Mouse (Mus musculus): ENCODE measurements at regions not wholly inside any gene's neighbourhood (a gene's known extent, or its start where the extent isn't known, plus 50 kb on each side); places are given as distances from the start of the nearest gene placed in this dataset.

DNA sequence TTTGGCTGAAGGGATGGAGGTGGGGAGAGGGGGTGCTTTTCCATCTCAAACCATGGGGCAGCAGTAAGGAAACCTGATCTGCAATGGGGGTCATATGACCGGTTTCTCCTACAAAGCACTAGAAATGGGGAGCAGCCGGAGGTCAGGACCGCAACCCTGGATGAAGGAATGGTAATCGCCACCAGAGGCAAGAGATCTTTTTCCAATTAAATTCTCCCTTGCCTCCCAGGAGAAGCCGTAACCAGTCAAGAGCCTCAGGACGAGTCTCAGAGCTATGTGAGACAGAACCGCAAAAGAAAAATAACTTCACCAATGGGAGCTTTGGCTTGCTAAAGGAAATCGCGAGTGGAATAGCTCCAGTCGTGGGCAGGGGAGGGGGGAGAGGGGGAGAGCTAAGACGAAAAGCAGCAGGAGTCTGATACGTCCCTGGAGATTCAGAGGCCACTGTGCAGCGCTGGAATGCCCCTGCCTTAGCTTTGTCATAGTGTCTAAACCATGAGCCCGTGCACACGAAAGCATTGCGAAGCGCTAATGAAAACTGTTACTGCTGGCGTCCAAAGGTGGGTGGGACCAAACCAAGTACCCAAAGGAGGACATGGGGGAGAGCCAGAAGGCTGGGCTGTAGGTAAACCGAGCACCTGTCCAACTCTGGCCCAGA lies 73.3 kb downstream of the Rps29 start:
- Histone ChIP-seq H3K4me1 (ENCODE audit: control insufficient read depth in 2 of 2, insufficient read depth in 2 of 2, low read length in 2 of 2, poor library complexity in 1 of 2) (peaks cover 0 to 6% of the 10 kb centered on the region in 2 experiments; a peak in 1 of 4 replicates), H3K4me3 (ENCODE audit: insufficient read depth in 1 of 2, low read depth in 1 of 2, low read length in 2 of 2, poor library complexity in 1 of 2, severe bottlenecking in 1 of 2) (no peak overlapping the region), H3K27ac (ENCODE audit: insufficient read depth, low read depth, low read length, poor library complexity, severe bottlenecking) (no peak overlapping the region), H3K9ac (ENCODE audit: insufficient read depth, low read depth, low read length, poor library complexity, severe bottlenecking) (no peak overlapping the region), H3K9me3 (ENCODE audit: control insufficient read depth, insufficient read depth, low read depth, low read length) (no peaks in the 10 kb centered on the region), H3K36me3 (ENCODE audit: control insufficient read depth, insufficient read depth, low read length, poor library complexity, severe bottlenecking) (no peaks in the 10 kb centered on the region)
- TF ChIP-seq CHD2 (IDR thresholded peaks at IDR 0.05; ENCODE audit: low read depth, low read length) (no peak), HCFC1 (IDR thresholded peaks at IDR 0.05; ENCODE audit: borderline replicate concordance, insufficient read depth, low read length) (no peak), ZNF384 (IDR thresholded peaks at IDR 0.05; ENCODE audit: low read depth, low read length) (no peak), MAFK (IDR thresholded peaks at IDR 0.05; ENCODE audit: insufficient read depth, low read depth, low read length) (no peak), ZC3H11A (IDR thresholded peaks at IDR 0.05; ENCODE audit: borderline replicate concordance, low read depth, low read length) (no peak)
- in situ Hi-C loops (cut with MboI; ENCODE audit: low sequenced_read_pairs in 2 of 2, unreplicated experiment in 2 of 2), result no loop called here
- DNase-seq (ENCODE audit: low read depth, low spot score), result no peak

DNA sequence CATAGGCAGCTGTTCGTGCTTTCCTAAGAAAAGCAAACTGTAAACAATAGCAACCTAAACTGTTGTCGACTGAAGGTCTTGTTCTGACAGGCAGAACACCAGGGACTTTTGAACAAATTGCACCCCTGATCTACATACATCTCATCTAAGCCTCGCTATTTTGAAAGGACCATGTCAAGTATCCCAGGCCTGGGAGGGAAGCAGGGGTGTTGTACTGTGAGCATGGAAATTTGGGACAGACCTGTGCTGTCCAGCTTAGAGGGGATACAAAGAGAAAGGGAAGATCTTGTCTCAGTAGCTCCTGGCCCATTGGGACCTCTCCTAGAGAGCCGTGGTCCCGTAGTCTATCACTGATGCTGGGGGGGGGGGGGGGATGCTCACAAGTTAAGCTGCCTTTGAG lies 74.3 kb downstream of the Rps29 start:
- no peak for DNase-seq (ENCODE audit: low read depth, low spot score)
- Histone ChIP-seq H3K9ac (ENCODE audit: insufficient read depth, low read depth, low read length, poor library complexity, severe bottlenecking) (no peak overlapping the region), H3K9me3 (ENCODE audit: control insufficient read depth, insufficient read depth, low read depth, low read length) (no peaks in the 10 kb centered on the region), H3K36me3 (ENCODE audit: control insufficient read depth, insufficient read depth, low read length, poor library complexity, severe bottlenecking) (no peaks in the 10 kb centered on the region), H3K4me3 (ENCODE audit: insufficient read depth in 1 of 2, low read depth in 1 of 2, low read length in 2 of 2, poor library complexity in 1 of 2, severe bottlenecking in 1 of 2) (no peak overlapping the region), H3K4me1 (ENCODE audit: control insufficient read depth in 2 of 2, insufficient read depth in 2 of 2, low read length in 2 of 2, poor library complexity in 1 of 2) (peaks cover 0 to 6% of the 10 kb centered on the region in 2 experiments; a peak in 1 of 4 replicates), H3K27ac (ENCODE audit: insufficient read depth, low read depth, low read length, poor library complexity, severe bottlenecking) (no peak overlapping the region)
- in situ Hi-C loops (cut with MboI; ENCODE audit: low sequenced_read_pairs in 2 of 2, unreplicated experiment in 2 of 2), result no loop called here
- TF ChIP-seq HCFC1 (IDR thresholded peaks at IDR 0.05; ENCODE audit: borderline replicate concordance, insufficient read depth, low read length), result no peak
- no peak for TF ChIP-seq ZNF384 (IDR thresholded peaks at IDR 0.05; ENCODE audit: low read depth, low read length)
- TF ChIP-seq ZC3H11A (IDR thresholded peaks at IDR 0.05; ENCODE audit: borderline replicate concordance, low read depth, low read length), result no peak
- no peak for TF ChIP-seq CHD2 (IDR thresholded peaks at IDR 0.05; ENCODE audit: low read depth, low read length)
- no peak for TF ChIP-seq MAFK (IDR thresholded peaks at IDR 0.05; ENCODE audit: insufficient read depth, low read depth, low read length)

DNA sequence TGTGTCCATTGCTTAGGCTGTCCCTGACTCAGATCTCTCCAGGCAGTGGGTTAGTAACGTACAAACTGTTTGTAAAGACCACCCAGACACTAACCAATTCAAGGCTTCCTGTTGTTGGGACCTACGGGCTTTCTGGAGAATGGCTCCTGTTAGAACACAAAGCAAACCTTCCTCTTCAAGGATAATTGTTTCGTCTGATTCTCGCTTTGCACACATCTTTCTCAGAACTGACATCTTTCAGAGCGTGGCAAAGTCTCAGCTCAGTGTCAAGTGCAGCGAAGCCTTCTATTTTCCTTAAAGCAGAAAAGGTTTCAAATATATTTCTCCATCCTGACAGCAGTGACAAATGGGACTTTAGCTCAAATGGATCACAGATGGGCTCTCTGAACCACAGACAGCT lies 76.9 kb downstream of the Rps29 start:
- Histone ChIP-seq H3K4me1 (ENCODE audit: control insufficient read depth in 2 of 2, insufficient read depth in 2 of 2, low read length in 2 of 2, poor library complexity in 1 of 2) (peaks cover 0 to 6% of the 10 kb centered on the region in 2 experiments; a peak in 1 of 4 replicates), H3K27ac (ENCODE audit: insufficient read depth, low read depth, low read length, poor library complexity, severe bottlenecking) (no peak overlapping the region)
- in situ Hi-C loops (cut with MboI; ENCODE audit: low sequenced_read_pairs in 2 of 2, unreplicated experiment in 2 of 2), result no loop called here

DNA sequence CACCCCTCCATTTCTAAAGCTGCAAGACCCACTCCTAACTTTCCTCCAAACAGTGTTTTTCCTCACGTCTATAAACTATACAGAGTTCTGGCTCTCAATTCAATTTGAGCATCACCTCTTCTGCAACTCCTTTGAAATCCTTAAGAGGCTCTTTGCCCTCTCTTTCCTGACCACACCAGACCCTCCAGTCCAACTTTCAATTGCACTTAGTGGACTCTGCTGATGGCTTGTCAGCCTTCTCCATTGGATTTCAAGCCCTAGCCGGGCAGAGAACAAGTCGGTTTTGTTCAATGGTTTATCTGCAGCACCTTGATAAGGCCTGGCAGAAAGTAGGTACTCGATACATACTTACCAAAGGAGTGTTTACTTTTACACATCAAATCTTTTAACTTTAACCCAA lies 119.4 kb downstream of the Rps29 start:
- H3K4me1 ChIP-seq (ENCODE audit: control insufficient read depth in 2 of 2, insufficient read depth in 2 of 2, low read length in 2 of 2, poor library complexity in 1 of 2), result no peaks in the 10 kb centered on the region
- H3K9ac ChIP-seq (ENCODE audit: insufficient read depth, low read depth, low read length, poor library complexity, severe bottlenecking), result no peak overlapping the region
- no peaks in the 10 kb centered on the region for H3K36me3 ChIP-seq (ENCODE audit: control insufficient read depth, insufficient read depth, low read length, poor library complexity, severe bottlenecking)
- in situ Hi-C loops (cut with MboI; ENCODE audit: low sequenced_read_pairs in 2 of 2, unreplicated experiment in 2 of 2), result no loop called here
- TF ChIP-seq CHD2 (IDR thresholded peaks at IDR 0.05; ENCODE audit: low read depth, low read length) (no peak), ZC3H11A (IDR thresholded peaks at IDR 0.05; ENCODE audit: borderline replicate concordance, low read depth, low read length) (no peak), ZNF384 (IDR thresholded peaks at IDR 0.05; ENCODE audit: low read depth, low read length) (no peak), HCFC1 (IDR thresholded peaks at IDR 0.05; ENCODE audit: borderline replicate concordance, insufficient read depth, low read length) (no peak), MAFK (IDR thresholded peaks at IDR 0.05; ENCODE audit: insufficient read depth, low read depth, low read length) (no peak)
- H3K4me3 ChIP-seq (ENCODE audit: insufficient read depth in 1 of 2, low read depth in 1 of 2, low read length in 2 of 2, poor library complexity in 1 of 2, severe bottlenecking in 1 of 2), result no peak overlapping the region
- no peaks in the 10 kb centered on the region for H3K9me3 ChIP-seq (ENCODE audit: control insufficient read depth, insufficient read depth, low read depth, low read length)
- DNase-seq (ENCODE audit: low read depth, low spot score), result no peak
- no peak overlapping the region for H3K27ac ChIP-seq (ENCODE audit: insufficient read depth, low read depth, low read length, poor library complexity, severe bottlenecking)

More for the DNA sequence above, 76.9 kb downstream of the Rps29 start:
- no peak for DNase-seq (ENCODE audit: low read depth, low spot score)
- H3K9me3 ChIP-seq (ENCODE audit: control insufficient read depth, insufficient read depth, low read depth, low read length), result no peaks in the 10 kb centered on the region
- no peak overlapping the region for H3K9ac ChIP-seq (ENCODE audit: insufficient read depth, low read depth, low read length, poor library complexity, severe bottlenecking)
- TF ChIP-seq HCFC1 (IDR thresholded peaks at IDR 0.05; ENCODE audit: borderline replicate concordance, insufficient read depth, low read length) (no peak), CHD2 (IDR thresholded peaks at IDR 0.05; ENCODE audit: low read depth, low read length) (no peak), ZC3H11A (IDR thresholded peaks at IDR 0.05; ENCODE audit: borderline replicate concordance, low read depth, low read length) (no peak), ZNF384 (IDR thresholded peaks at IDR 0.05; ENCODE audit: low read depth, low read length) (no peak), MAFK (IDR thresholded peaks at IDR 0.05; ENCODE audit: insufficient read depth, low read depth, low read length) (no peak)
- no peak overlapping the region for H3K4me3 ChIP-seq (ENCODE audit: insufficient read depth in 1 of 2, low read depth in 1 of 2, low read length in 2 of 2, poor library complexity in 1 of 2, severe bottlenecking in 1 of 2)
- H3K36me3 ChIP-seq (ENCODE audit: control insufficient read depth, insufficient read depth, low read length, poor library complexity, severe bottlenecking), result no peaks in the 10 kb centered on the region
